Mouse (Mus musculus): ENCODE data around the gene Msh5. TPM values are rescaled to one million over a fixed set of nuclear protein-coding genes. Genes with fewer than 3 reads are reported as not detected.

The Msh5 gene
- total and polyA plus RNA-seq, 3 experiments: 26.3 to 29.0 TPM; not detected in 1

Other genes with a start within 250 kb of the Msh5 start
Only the 30 nearest of the 46 such genes appear.
- gene Ehmt2, start 148.3 kb downstream of the Msh5 start, total RNA-seq (2012; rRNA removed): 66.6 and 67.4 TPM in 2 replicates
- 100 to 1,000 TPM in 1 of 2 experiments, not detected in 1; 113 TPM for gene Ehmt2, start 148.3 kb downstream of the Msh5 start, polyA plus RNA-seq (2012; ENCODE audit: insufficient read depth in 1 of 2, insufficient read length in 2 of 2, low read depth in 1 of 2, low replicate concordance in 2 of 2, missing spikeins in 1 of 2)
- 0.12 TPM in 1 of 2 replicates, not detected in the other for gene Slc44a4, start 132.3 kb downstream of the Msh5 start, total RNA-seq (2012; rRNA removed)
- under 1 TPM in 1 of 2 experiments, not detected in 1; 0.06 TPM for gene Slc44a4, start 132.3 kb downstream of the Msh5 start, polyA plus RNA-seq (2012; ENCODE audit: insufficient read depth in 1 of 2, insufficient read length in 2 of 2, low read depth in 1 of 2, low replicate concordance in 2 of 2, missing spikeins in 1 of 2)
- 6.5 and 7.0 TPM in 2 replicates for gene Neu1, start 115.5 kb downstream of the Msh5 start, total RNA-seq (2012; rRNA removed)
- gene Neu1, start 115.5 kb downstream of the Msh5 start, polyA plus RNA-seq (2012; ENCODE audit: insufficient read depth in 1 of 2, insufficient read length in 2 of 2, low read depth in 1 of 2, low replicate concordance in 2 of 2, missing spikeins in 1 of 2): 1 to 10 TPM in 1 of 2 experiments, not detected in 1; 7.9 TPM
- 0.04 TPM in 1 of 2 replicates, not detected in the other for gene Hspa1b, start 87.5 kb downstream of the Msh5 start, total RNA-seq (2012; rRNA removed)
- gene Hspa1b, start 87.5 kb downstream of the Msh5 start, polyA plus RNA-seq (2012; ENCODE audit: insufficient read depth in 1 of 2, insufficient read length in 2 of 2, low read depth in 1 of 2, low replicate concordance in 2 of 2, missing spikeins in 1 of 2): not detected
- not detected in 2 replicates for gene Gm20481, start 76.8 kb downstream of the Msh5 start, total RNA-seq (2012; rRNA removed)
- gene Gm20481, start 76.8 kb downstream of the Msh5 start, polyA plus RNA-seq (2012; ENCODE audit: insufficient read depth in 1 of 2, insufficient read length in 2 of 2, low read depth in 1 of 2, low replicate concordance in 2 of 2, missing spikeins in 1 of 2): not detected
- gene Hspa1a, start 74.6 kb downstream of the Msh5 start, total RNA-seq (2012; rRNA removed): 0.07 TPM in 1 of 2 replicates, not detected in the other
- gene Hspa1a, start 74.6 kb downstream of the Msh5 start, polyA plus RNA-seq (2012; ENCODE audit: insufficient read depth in 1 of 2, insufficient read length in 2 of 2, low read depth in 1 of 2, low replicate concordance in 2 of 2, missing spikeins in 1 of 2): not detected
- 0.07 and 0.15 TPM in 2 replicates for gene Hspa1l, start 74.0 kb downstream of the Msh5 start, total RNA-seq (2012; rRNA removed)
- gene Hspa1l, start 74.0 kb downstream of the Msh5 start, polyA plus RNA-seq (2012; ENCODE audit: insufficient read depth in 1 of 2, insufficient read length in 2 of 2, low read depth in 1 of 2, low replicate concordance in 2 of 2, missing spikeins in 1 of 2): 1 to 10 TPM in 1 of 2 experiments, not detected in 1; 1.6 TPM
- 50.6 and 57.9 TPM in 2 replicates for gene Lsm2, start 64.9 kb downstream of the Msh5 start, total RNA-seq (2012; rRNA removed)
- gene Lsm2, start 64.9 kb downstream of the Msh5 start, polyA plus RNA-seq (2012; ENCODE audit: insufficient read depth in 1 of 2, insufficient read length in 2 of 2, low read depth in 1 of 2, low replicate concordance in 2 of 2, missing spikeins in 1 of 2): 100 to 1,000 TPM in 1 of 2 experiments, not detected in 1; 180 TPM
- 149 and 158 TPM in 2 replicates for gene Vars, start 45.8 kb downstream of the Msh5 start, total RNA-seq (2012; rRNA removed)
- 100 to 1,000 TPM in 1 of 2 experiments, not detected in 1; 251 TPM for gene Vars, start 45.8 kb downstream of the Msh5 start, polyA plus RNA-seq (2012; ENCODE audit: insufficient read depth in 1 of 2, insufficient read length in 2 of 2, low read depth in 1 of 2, low replicate concordance in 2 of 2, missing spikeins in 1 of 2)
- 9.7 and 10.4 TPM in 2 replicates for gene Vwa7, start 30.2 kb downstream of the Msh5 start, total RNA-seq (2012; rRNA removed)
- 1 to 10 TPM in 1 of 2 experiments, not detected in 1; 9.8 TPM for gene Vwa7, start 30.2 kb downstream of the Msh5 start, polyA plus RNA-seq (2012; ENCODE audit: insufficient read depth in 1 of 2, insufficient read length in 2 of 2, low read depth in 1 of 2, low replicate concordance in 2 of 2, missing spikeins in 1 of 2)
- 161 and 164 TPM in 2 replicates for gene Sapcd1, start 18.7 kb downstream of the Msh5 start, total RNA-seq (2012; rRNA removed)
- 100 to 1,000 TPM in 1 of 2 experiments, not detected in 1; 124 TPM for gene Sapcd1, start 18.7 kb downstream of the Msh5 start, polyA plus RNA-seq (2012; ENCODE audit: insufficient read depth in 1 of 2, insufficient read length in 2 of 2, low read depth in 1 of 2, low replicate concordance in 2 of 2, missing spikeins in 1 of 2)
- gene Clic1, start 3.2 kb upstream of the Msh5 start, total RNA-seq (2012; rRNA removed): 285 and 333 TPM in 2 replicates
- 100 to 1,000 TPM; 309 to 335 TPM for gene Clic1, start 3.2 kb upstream of the Msh5 start, polyA plus RNA-seq (2012; ENCODE audit: insufficient read depth in 1 of 2, insufficient read length in 2 of 2, low read depth in 1 of 2, low replicate concordance in 2 of 2, missing spikeins in 1 of 2)
- gene Ddah2, start 12.3 kb upstream of the Msh5 start, total RNA-seq (2012; rRNA removed): 9.9 and 11.1 TPM in 2 replicates
- gene Ddah2, start 12.3 kb upstream of the Msh5 start, polyA plus RNA-seq (2012; ENCODE audit: insufficient read depth in 1 of 2, insufficient read length in 2 of 2, low read depth in 1 of 2, low replicate concordance in 2 of 2, missing spikeins in 1 of 2): 1 to 10 TPM in 1 of 2 experiments, not detected in 1; 8.6 TPM
- gene Ly6g6c, start 18.6 kb upstream of the Msh5 start, total RNA-seq (2012; rRNA removed): not detected in 2 replicates
- under 1 TPM in 1 of 2 experiments, not detected in 1; 0.24 TPM for gene Ly6g6c, start 18.6 kb upstream of the Msh5 start, polyA plus RNA-seq (2012; ENCODE audit: insufficient read depth in 1 of 2, insufficient read length in 2 of 2, low read depth in 1 of 2, low replicate concordance in 2 of 2, missing spikeins in 1 of 2)
- gene Mpig6b, start 19.4 kb upstream of the Msh5 start, total RNA-seq (2012; rRNA removed): not detected in 2 replicates
- not detected for gene Mpig6b, start 19.4 kb upstream of the Msh5 start, polyA plus RNA-seq (2012; ENCODE audit: insufficient read depth in 1 of 2, insufficient read length in 2 of 2, low read depth in 1 of 2, low replicate concordance in 2 of 2, missing spikeins in 1 of 2)
- 0.23 TPM in 1 of 2 replicates, not detected in the other for gene Ly6g6e, start 30.2 kb upstream of the Msh5 start, total RNA-seq (2012; rRNA removed)
- not detected for gene Ly6g6e, start 30.2 kb upstream of the Msh5 start, polyA plus RNA-seq (2012; ENCODE audit: insufficient read depth in 1 of 2, insufficient read length in 2 of 2, low read depth in 1 of 2, low replicate concordance in 2 of 2, missing spikeins in 1 of 2)
- gene Ly6g6d, start 31.3 kb upstream of the Msh5 start, total RNA-seq (2012; rRNA removed): 2.1 and 5.5 TPM in 2 replicates
- gene Ly6g6d, start 31.3 kb upstream of the Msh5 start, polyA plus RNA-seq (2012; ENCODE audit: insufficient read depth in 1 of 2, insufficient read length in 2 of 2, low read depth in 1 of 2, low replicate concordance in 2 of 2, missing spikeins in 1 of 2): 1 to 10 TPM in 1 of 2 experiments, not detected in 1; 4.4 TPM
- gene Ly6g6f, start 38.9 kb upstream of the Msh5 start, total RNA-seq (2012; rRNA removed): 1.4 and 3.0 TPM in 2 replicates
- gene Ly6g6f, start 38.9 kb upstream of the Msh5 start, polyA plus RNA-seq (2012; ENCODE audit: insufficient read depth in 1 of 2, insufficient read length in 2 of 2, low read depth in 1 of 2, low replicate concordance in 2 of 2, missing spikeins in 1 of 2): under 1 TPM in 1 of 2 experiments, not detected in 1; 0.88 TPM
- 86.9 and 126 TPM in 2 replicates for gene Abhd16a, start 42.5 kb upstream of the Msh5 start, total RNA-seq (2012; rRNA removed)
- 10 to 100 TPM in 1 of 2 experiments, not detected in 1; 96.1 TPM for gene Abhd16a, start 42.5 kb upstream of the Msh5 start, polyA plus RNA-seq (2012; ENCODE audit: insufficient read depth in 1 of 2, insufficient read length in 2 of 2, low read depth in 1 of 2, low replicate concordance in 2 of 2, missing spikeins in 1 of 2)
- not detected in 2 replicates for gene Ly6g5c, start 61.5 kb upstream of the Msh5 start, total RNA-seq (2012; rRNA removed)
- gene Ly6g5c, start 61.5 kb upstream of the Msh5 start, polyA plus RNA-seq (2012; ENCODE audit: insufficient read depth in 1 of 2, insufficient read length in 2 of 2, low read depth in 1 of 2, low replicate concordance in 2 of 2, missing spikeins in 1 of 2): not detected
- 0.49 and 0.65 TPM in 2 replicates for gene Ly6g5b, start 68.7 kb upstream of the Msh5 start, total RNA-seq (2012; rRNA removed)
- gene Ly6g5b, start 68.7 kb upstream of the Msh5 start, polyA plus RNA-seq (2012; ENCODE audit: insufficient read depth in 1 of 2, insufficient read length in 2 of 2, low read depth in 1 of 2, low replicate concordance in 2 of 2, missing spikeins in 1 of 2): 1 to 10 TPM in 1 of 2 experiments, not detected in 1; 1.4 TPM
- gene Gpank1, start 74.7 kb upstream of the Msh5 start, total RNA-seq (2012; rRNA removed): 44.7 and 44.9 TPM in 2 replicates
- gene Gpank1, start 74.7 kb upstream of the Msh5 start, polyA plus RNA-seq (2012; ENCODE audit: insufficient read depth in 1 of 2, insufficient read length in 2 of 2, low read depth in 1 of 2, low replicate concordance in 2 of 2, missing spikeins in 1 of 2): 10 to 100 TPM in 1 of 2 experiments, not detected in 1; 40.4 TPM
- 193 and 222 TPM in 2 replicates for gene Csnk2b, start 75.3 kb upstream of the Msh5 start, total RNA-seq (2012; rRNA removed)
- gene Csnk2b, start 75.3 kb upstream of the Msh5 start, polyA plus RNA-seq (2012; ENCODE audit: insufficient read depth in 1 of 2, insufficient read length in 2 of 2, low read depth in 1 of 2, low replicate concordance in 2 of 2, missing spikeins in 1 of 2): 100 to 1,000 TPM in 1 of 2 experiments, not detected in 1; 607 TPM
- gene D17H6S53E, start 79.6 kb upstream of the Msh5 start, total RNA-seq (2012; rRNA removed): 9.3 and 13.6 TPM in 2 replicates
- 10 to 100 TPM in 1 of 2 experiments, not detected in 1; 11.6 TPM for gene D17H6S53E, start 79.6 kb upstream of the Msh5 start, polyA plus RNA-seq (2012; ENCODE audit: insufficient read depth in 1 of 2, insufficient read length in 2 of 2, low read depth in 1 of 2, low replicate concordance in 2 of 2, missing spikeins in 1 of 2)
- 0.15 TPM in 1 of 2 replicates, not detected in the other for gene Apom, start 85.3 kb upstream of the Msh5 start, total RNA-seq (2012; rRNA removed)
- gene Apom, start 85.3 kb upstream of the Msh5 start, polyA plus RNA-seq (2012; ENCODE audit: insufficient read depth in 1 of 2, insufficient read length in 2 of 2, low read depth in 1 of 2, low replicate concordance in 2 of 2, missing spikeins in 1 of 2): under 1 TPM in 1 of 2 experiments, not detected in 1; 0.79 TPM
- gene Bag6, start 88.4 kb upstream of the Msh5 start, total RNA-seq (2012; rRNA removed): 98.2 and 102 TPM in 2 replicates
- 100 to 1,000 TPM in 1 of 2 experiments, not detected in 1; 283 TPM for gene Bag6, start 88.4 kb upstream of the Msh5 start, polyA plus RNA-seq (2012; ENCODE audit: insufficient read depth in 1 of 2, insufficient read length in 2 of 2, low read depth in 1 of 2, low replicate concordance in 2 of 2, missing spikeins in 1 of 2)
- gene Prrc2a, start 118.2 kb upstream of the Msh5 start, total RNA-seq (2012; rRNA removed): 87.6 and 102 TPM in 2 replicates
- 100 to 1,000 TPM in 1 of 2 experiments, 10 to 100 TPM in 1; 71.0 to 663 TPM for gene Prrc2a, start 118.2 kb upstream of the Msh5 start, polyA plus RNA-seq (2012; ENCODE audit: insufficient read depth in 1 of 2, insufficient read length in 2 of 2, low read depth in 1 of 2, low replicate concordance in 2 of 2, missing spikeins in 1 of 2)
- gene Aif1, start 129.3 kb upstream of the Msh5 start, total RNA-seq (2012; rRNA removed): 0.29 and 0.42 TPM in 2 replicates
- gene Aif1, start 129.3 kb upstream of the Msh5 start, polyA plus RNA-seq (2012; ENCODE audit: insufficient read depth in 1 of 2, insufficient read length in 2 of 2, low read depth in 1 of 2, low replicate concordance in 2 of 2, missing spikeins in 1 of 2): under 1 TPM in 1 of 2 experiments, not detected in 1; 0.45 TPM
- gene Lst1, start 141.7 kb upstream of the Msh5 start, total RNA-seq (2012; rRNA removed): 15.2 and 16.9 TPM in 2 replicates
- 10 to 100 TPM in 1 of 2 experiments, not detected in 1; 29.0 TPM for gene Lst1, start 141.7 kb upstream of the Msh5 start, polyA plus RNA-seq (2012; ENCODE audit: insufficient read depth in 1 of 2, insufficient read length in 2 of 2, low read depth in 1 of 2, low replicate concordance in 2 of 2, missing spikeins in 1 of 2)
- 0.75 and 1.1 TPM in 2 replicates for gene Ltb, start 147.7 kb upstream of the Msh5 start, total RNA-seq (2012; rRNA removed)
- 1 to 10 TPM in 1 of 2 experiments, not detected in 1; 1.5 TPM for gene Ltb, start 147.7 kb upstream of the Msh5 start, polyA plus RNA-seq (2012; ENCODE audit: insufficient read depth in 1 of 2, insufficient read length in 2 of 2, low read depth in 1 of 2, low replicate concordance in 2 of 2, missing spikeins in 1 of 2)

Measured in MEL (cell line).